Mouse (Mus musculus) kidney, embryonic 16.5 days (tissue): ENCODE measurements around the gene Dedd. TPM values are rescaled to one million over a fixed set of nuclear protein-coding genes. Genes with fewer than 3 reads are reported as not detected.
"Not testable (repeated sequence)": the region's sequence is repeated elsewhere in the genome, so short reads cannot be mapped to it uniquely, and the experiment has no call there.

Source experiments
- ATAC-seq: fragments of 200-750 bp; cut with Nextera tagmentation; 2 replicates; pipeline ENCODE4 v1.8.0; 2017; ENCODE audit warnings: moderate TSS enrichment; ENCODE audit not compliant: low FRiP score, low TSS enrichment
- H3K27ac ChIP-seq: fragments of 300-500 bp; sonication (generic); 2 replicates; pipeline ENCODE4 v1.5.1; 2014; ENCODE audit warnings: low read length
- H3K27me3 ChIP-seq: fragments of 300-500 bp; sonication (generic); 2 replicates; pipeline ENCODE4 v1.6.1; 2014; ENCODE audit warnings: low read length, control low read depth, mixed read lengths; ENCODE audit not compliant: insufficient read depth
- H3K36me3 ChIP-seq: fragments of 300-500 bp; sonication (generic); 2 replicates; pipeline ENCODE4 v1.6.1; 2014; ENCODE audit warnings: low read length, control low read depth, mixed read lengths; ENCODE audit not compliant: insufficient read depth
- H3K4me1 ChIP-seq: fragments of 300-500 bp; sonication (generic); 2 replicates; pipeline ENCODE4 v1.6.1; 2014; ENCODE audit warnings: low read length, control low read depth, mixed read lengths; ENCODE audit not compliant: insufficient read depth
- H3K4me2 ChIP-seq: fragments of 300-500 bp; sonication (generic); replicated peaks from 2 replicates; pipeline ENCODE4 v1.6.1; 2014; ENCODE audit warnings: low read depth, low read length
- H3K4me3 ChIP-seq: fragments of 300-500 bp; sonication (generic); 2 replicates; pipeline ENCODE4 v1.5.1; 2014; ENCODE audit warnings: mild to moderate bottlenecking, low read length
- H3K9ac ChIP-seq: fragments of 300-500 bp; sonication (generic); replicated peaks from 2 replicates; pipeline ENCODE4 v1.6.1; 2014; ENCODE audit warnings: low read length
- H3K9me3 ChIP-seq: fragments of 300-500 bp; sonication (generic); 2 replicates; pipeline ENCODE4 v1.6.1; 2016; ENCODE audit warnings: low read length, control low read depth
- WGBS: fragments of 180-500 bp; shearing (Covaris S2); extraction: QIAGEN DNeasy Blood & Tissue Kit; methylation state at CpG from one replicate; pipeline ENCODE4 v1.1.7; 2014; 5-methylcytosine and 5-hydroxymethylcytosine counted together
- polyA plus RNA-seq: library from polyadenylated mRNA; unstranded; fragments of >200 nt; fragmentation: Nextera tagmentation; extraction: Ambion mirVana; gene quantifications from 2 replicates; pipeline ENCODE4 v1.2.1, GENCODE M21; 2015

Dedd gene
- polyA plus RNA-seq, 1 experiment from 2014 or later = 57.0 TPM

DNA sequence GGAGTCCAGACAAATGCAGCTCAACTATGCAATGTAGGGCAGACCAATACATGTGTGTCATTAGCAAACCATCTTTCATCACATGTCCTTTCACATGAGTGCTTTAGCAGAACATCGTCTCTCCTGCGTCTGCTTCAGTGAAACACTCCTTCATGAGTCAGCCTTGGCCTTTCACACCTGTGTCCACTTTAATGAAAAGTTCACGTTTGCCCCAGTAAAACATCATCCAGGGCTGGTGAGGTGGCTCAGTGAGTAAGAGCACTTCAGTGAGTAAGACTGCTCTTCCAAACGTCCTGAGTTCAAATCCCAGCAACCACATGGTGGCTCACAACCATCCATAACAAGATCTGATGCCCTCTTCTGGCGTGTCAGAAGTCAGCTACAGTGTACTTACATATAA is 22.8 kb upstream of the Dedd start:
- H3K27ac ChIP-seq, H3K4me3 ChIP-seq, H3K9ac ChIP-seq, H3K27me3 ChIP-seq, H3K4me2 ChIP-seq, H3K9me3 ChIP-seq, ATAC-seq, H3K36me3 ChIP-seq, H3K4me1 ChIP-seq: not testable (repeated sequence)
- 69% methylated on average over 5 of the region's 5 CpGs for WGBS

DNA sequence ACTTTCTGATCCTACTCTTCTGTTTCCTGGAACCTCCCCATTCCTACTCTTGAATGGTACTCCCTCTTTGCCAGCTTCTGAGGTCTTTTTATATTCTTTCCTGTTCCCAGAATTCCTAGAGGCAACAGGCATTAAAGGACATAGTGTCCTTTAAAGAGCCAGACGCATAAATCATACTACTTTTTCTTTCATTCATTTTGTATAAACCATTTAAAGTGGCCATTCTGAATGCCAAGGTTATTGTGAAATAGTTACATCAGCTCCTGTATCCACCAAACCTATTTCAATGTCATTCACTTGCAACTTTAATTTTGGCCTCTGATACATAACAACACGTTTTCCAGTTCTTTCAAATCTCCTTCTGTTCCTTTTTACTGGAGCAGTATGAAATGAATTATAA is 19.6 kb upstream of the Dedd start:
- Histone ChIP-seq H3K27ac (no peak overlapping the region), H3K9ac (no peak overlapping the region), H3K4me3 (no peak overlapping the region), H3K4me2 (no peak overlapping the region), H3K9me3 (no peaks in the 10 kb centered on the region), H3K27me3 (no peaks in the 10 kb centered on the region), H3K36me3 (no peaks in the 10 kb centered on the region), H3K4me1 (no peaks in the 10 kb centered on the region)
- 71% methylated on average over 2 of the region's 2 CpGs for WGBS
- ATAC-seq = no peak

DNA sequence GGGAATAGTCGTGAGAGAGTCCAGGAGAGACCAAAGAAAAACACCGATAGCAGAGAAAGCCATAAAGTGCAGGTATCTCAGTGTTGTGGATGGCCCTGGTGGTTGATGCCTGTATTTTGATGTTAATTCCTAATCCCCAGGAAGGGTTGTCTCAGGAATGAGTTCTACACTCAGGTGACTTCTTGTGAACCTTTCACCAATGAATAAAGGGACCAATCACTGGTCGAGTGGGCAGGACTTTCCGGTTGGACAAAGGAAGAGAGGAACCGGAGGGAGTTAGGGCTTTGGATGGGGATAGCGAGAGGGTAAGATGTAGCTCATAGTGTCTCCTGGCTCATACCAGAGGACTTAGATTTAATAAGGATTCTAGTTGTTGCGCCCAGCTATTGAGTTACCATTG is 9.2 kb upstream of the Dedd start:
- Histone ChIP-seq H3K27ac (no peak overlapping the region), H3K9me3 (no peaks in the 10 kb centered on the region), H3K4me2 (peak overlapping the region; percentile 46), H3K9ac (peak overlapping the region; percentile 24), H3K4me1 (no peaks in the 10 kb centered on the region), H3K27me3 (no peaks in the 10 kb centered on the region), H3K4me3 (peak overlapping the region; percentile 41), H3K36me3 (no peaks in the 10 kb centered on the region)
- whole genome bisulfite sequencing = 11% methylated on average over 7 of the region's 7 CpGs
- ATAC-seq = no peak

DNA sequence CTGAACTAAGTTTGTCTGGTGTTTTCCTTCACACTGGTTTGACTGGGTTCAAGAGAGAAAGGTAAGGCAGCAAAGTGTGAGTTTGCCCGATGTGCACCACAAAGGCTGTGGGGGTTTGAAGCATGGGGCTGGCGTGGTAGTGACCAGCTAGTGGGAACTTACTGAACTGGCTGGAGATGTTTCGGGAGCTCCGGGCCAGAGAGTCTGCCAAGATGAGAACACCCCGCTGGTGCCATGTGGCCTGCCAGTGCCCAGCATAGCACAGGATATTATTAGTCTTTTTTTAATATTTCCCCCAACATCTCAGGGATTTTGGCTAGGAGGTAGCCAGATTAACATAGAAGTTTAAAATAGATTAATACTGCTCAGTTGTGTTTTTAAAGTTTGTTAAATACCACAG is 8.8 kb upstream of the Dedd start:
- H3K4me2 ChIP-seq = peak overlapping the region; percentile 46

DNA sequence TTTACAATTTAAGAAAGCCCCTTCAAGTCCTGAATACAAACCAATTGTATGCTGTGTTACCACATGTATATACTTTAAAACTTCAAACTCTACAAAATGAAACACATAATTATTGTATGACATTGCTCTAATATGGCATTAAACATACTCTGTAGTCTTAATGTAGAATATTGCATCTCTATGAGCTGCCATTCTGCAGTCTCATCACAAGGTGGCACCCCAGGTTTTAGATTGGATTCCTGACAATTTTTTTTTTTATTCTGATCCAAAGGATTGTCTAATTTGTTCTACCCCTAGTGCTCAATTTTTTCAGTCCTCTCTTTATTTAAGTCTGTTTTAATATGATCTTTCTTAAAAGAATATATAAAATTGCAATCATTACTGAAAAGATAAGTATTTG is 7.5 kb upstream of the Dedd start:
- ATAC-seq = no peak

More for the DNA sequence above, 8.8 kb upstream of the Dedd start:
- no peak overlapping the region for H3K27ac ChIP-seq
- ATAC-seq = no peak
- H3K27me3 ChIP-seq = no peaks in the 10 kb centered on the region
- H3K36me3 ChIP-seq = no peaks in the 10 kb centered on the region
- H3K9ac ChIP-seq = peak overlapping the region; percentile 24
- H3K4me3 ChIP-seq = peak overlapping the region; percentile 41
- H3K4me1 ChIP-seq = no peaks in the 10 kb centered on the region
- H3K9me3 ChIP-seq = no peaks in the 10 kb centered on the region
- WGBS = 11% methylated on average over 5 of the region's 5 CpGs

DNA sequence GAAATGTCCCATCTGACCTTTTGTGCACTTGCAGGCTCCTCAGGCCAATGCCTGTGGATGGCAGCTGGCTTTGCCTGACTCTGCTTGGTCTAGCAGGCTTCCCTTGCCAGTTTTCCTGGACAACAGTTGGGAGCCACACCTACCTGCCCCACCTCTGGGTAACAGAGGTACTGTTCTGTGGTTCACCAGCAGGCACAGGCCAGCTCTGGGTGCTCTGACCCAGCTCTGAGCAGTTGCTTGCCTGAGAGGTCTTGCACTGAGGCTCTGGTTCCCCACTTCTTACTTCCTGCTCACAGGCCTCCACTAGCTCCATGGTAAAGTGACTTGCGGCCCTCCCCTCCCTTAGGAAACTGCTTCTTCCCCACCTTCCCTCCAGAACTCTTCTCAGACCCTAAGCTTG is 6.9 kb upstream of the Dedd start:
- Histone ChIP-seq H3K9ac (no peak overlapping the region), H3K9me3 (no peaks in the 10 kb centered on the region), H3K27me3 (no peaks in the 10 kb centered on the region), H3K4me3 (no peak overlapping the region), H3K36me3 (no peaks in the 10 kb centered on the region), H3K27ac (0 out of 2 replicates have a peak overlapping the region, but pooled peaks have one; percentile 1), H3K4me1 (peaks cover under 1% of the 10 kb centered on the region; the same call in 1 of the 2 replicates), H3K4me2 (no peak overlapping the region)
- WGBS = 64% methylated on average over 1 of the region's 1 CpGs
- peak; percentile 80 for ATAC-seq

More for the DNA sequence above, 7.5 kb upstream of the Dedd start:
- H3K4me2 ChIP-seq = no peak overlapping the region
- H3K36me3 ChIP-seq = no peaks in the 10 kb centered on the region
- no peaks in the 10 kb centered on the region for H3K4me1 ChIP-seq
- H3K4me3 ChIP-seq = no peak overlapping the region
- no peak overlapping the region for H3K9ac ChIP-seq
- no peaks in the 10 kb centered on the region for H3K27me3 ChIP-seq
- H3K27ac ChIP-seq = no peak overlapping the region
- no peaks in the 10 kb centered on the region for H3K9me3 ChIP-seq

DNA sequence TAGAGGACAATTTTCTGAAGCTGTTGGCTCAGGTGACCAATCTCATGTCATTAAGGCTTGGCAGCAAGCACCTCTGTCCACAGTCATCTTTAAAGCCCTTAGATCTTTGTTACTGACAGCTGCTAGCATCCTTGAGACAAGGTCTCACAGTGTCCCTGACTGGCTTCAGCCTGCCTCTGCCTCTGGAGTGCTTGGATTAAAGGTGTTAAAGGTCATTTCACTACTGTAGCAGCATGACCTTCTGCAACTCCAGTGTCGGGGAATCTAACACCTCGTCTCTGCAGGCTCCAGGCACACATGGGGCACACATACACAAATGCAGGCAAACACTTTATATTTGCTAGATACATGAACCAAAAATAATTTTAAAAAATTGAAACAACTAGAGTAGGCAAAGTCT is 3.4 kb upstream of the Dedd start:
- no peak overlapping the region for H3K4me3 ChIP-seq
- 73% methylated on average over 2 of the region's 2 CpGs for WGBS
- ATAC-seq = no peak

GRCm38 (mm10) chr1:171326588-171326987 is 2.4 kb upstream of the Dedd start:
- peaks cover 25% of the 10 kb centered on the region for H3K4me1 ChIP-seq
- 76% methylated on average over 4 of the region's 4 CpGs for WGBS
- not testable (repeated sequence) for H3K9ac ChIP-seq, ATAC-seq, H3K4me2 ChIP-seq, H3K27me3 ChIP-seq, H3K4me3 ChIP-seq, H3K27ac ChIP-seq, H3K36me3 ChIP-seq, H3K9me3 ChIP-seq

More for the DNA sequence above, 3.4 kb upstream of the Dedd start:
- Histone ChIP-seq H3K9ac (no peak overlapping the region), H3K4me1 (peaks cover 17% of the 10 kb centered on the region), H3K27me3 (no peaks in the 10 kb centered on the region), H3K36me3 (no peaks in the 10 kb centered on the region), H3K9me3 (no peaks in the 10 kb centered on the region), H3K27ac (no peak overlapping the region), H3K4me2 (no peak overlapping the region)

DNA sequence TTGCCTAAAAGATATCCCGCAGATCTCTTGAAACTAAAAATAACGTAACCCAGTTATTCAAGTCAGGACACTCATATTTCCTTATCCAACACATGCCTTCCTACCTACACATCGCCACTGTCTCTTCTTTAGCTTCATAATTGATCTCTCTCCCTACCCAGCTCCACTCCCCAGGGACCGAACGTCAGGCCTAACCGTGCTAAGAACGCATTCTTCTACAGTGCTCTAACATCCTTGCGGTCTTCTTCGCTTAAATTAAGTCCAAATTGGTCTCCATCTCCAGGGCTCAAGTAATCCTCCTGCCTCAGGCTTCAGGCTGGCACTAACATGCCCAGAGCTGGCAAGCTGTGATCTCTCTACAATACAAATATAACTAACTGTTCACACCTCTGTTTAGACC is 701 bp upstream of the Dedd start:
- Histone ChIP-seq H3K4me2 (peak overlapping the region; percentile 92), H3K27ac (peak overlapping the region; percentile 100), H3K4me1 (peaks cover 25% of the 10 kb centered on the region), H3K9ac (peak overlapping the region; percentile 98), H3K4me3 (peak overlapping the region; percentile 87), H3K36me3 (0 out of 2 replicates have a peak, but pooled peaks cover 5% of the 10 kb centered on the region), H3K27me3 (no peaks in the 10 kb centered on the region), H3K9me3 (no peaks in the 10 kb centered on the region)
- ATAC-seq = no peak
- WGBS = 24% methylated on average over 9 of the region's 9 CpGs

- WGBS = under 1% methylated on average over 39 of the region's 61 CpGs
- Histone ChIP-seq H3K4me2 (peak overlapping the region; percentile 92), H3K9ac (peak overlapping the region; percentile 98), H3K36me3 (0 out of 2 replicates have a peak, but pooled peaks cover 9% of the 10 kb centered on the region), H3K4me3 (peak overlapping the region; percentile 87), H3K27ac (peak overlapping the region; percentile 100), H3K4me1 (peaks cover 25% of the 10 kb centered on the region), H3K27me3 (no peaks in the 10 kb centered on the region), H3K9me3 (no peaks in the 10 kb centered on the region)
- peak; percentile 88 for ATAC-seq
Observed at GRCm38 (mm10) chr1:171329433-171330215, 679 bp downstream of the Dedd start.
